Mouse (Mus musculus) small intestine, adult 2 months (tissue): Measurements from ENCODE around the gene Ssmem1.

Experiments
- CTCF ChIP-seq: fragments of 200-500 bp; IDR thresholded peaks from 2 replicates; pipeline ENCODE4 v1.5.1; 2012; ENCODE audit warnings: low read depth, mild to moderate bottlenecking, control low read depth, inconsistent platforms, low read length, moderate library complexity, mixed read lengths; ENCODE audit not compliant: insufficient replicate concordance, insufficient read length; ENCODE audit errors: extremely low read depth
- POLR2A ChIP-seq: fragments of 200-500 bp; IDR thresholded peaks from 2 replicates; pipeline ENCODE4 v1.6.1; 2012; ENCODE audit warnings: low read depth, mild to moderate bottlenecking, control low read depth, inconsistent platforms, low read length, moderate library complexity

DNA sequence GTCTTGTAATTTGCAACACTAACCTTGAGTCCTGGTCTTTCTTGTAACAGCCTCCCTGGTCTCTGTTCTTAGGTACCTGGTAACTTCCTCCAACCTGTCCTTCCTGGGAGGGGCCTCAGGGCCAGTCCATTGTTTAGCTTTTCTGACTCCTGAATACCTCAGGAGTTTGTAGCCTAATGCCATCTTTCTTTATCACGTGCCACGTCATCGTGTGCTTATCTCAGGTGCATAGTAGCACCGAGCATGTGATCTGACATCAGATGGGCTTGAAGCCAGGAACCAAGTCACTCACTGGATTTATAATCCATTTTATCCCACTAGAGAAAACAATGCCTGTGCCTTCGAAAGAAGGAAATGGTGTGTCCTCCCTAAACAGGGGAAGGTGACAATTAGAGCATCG lies 53.9 kb downstream of the Ssmem1 start:
- TF ChIP-seq CTCF: no peak
- no peak for TF ChIP-seq POLR2A
